Mouse (Mus musculus) testis, adult 2 months (tissue): ENCODE data around the gene Myh11. TPM values are rescaled to one million over a fixed set of nuclear protein-coding genes. Genes with fewer than 3 reads are reported as not detected.

Experiments used
- H3K27ac ChIP-seq: fragments of 200-500 bp; 2 replicates; pipeline ENCODE4 v1.5.1; 2012; ENCODE audit warnings: low read depth, low read length; ENCODE audit not compliant: control insufficient read depth, insufficient read depth
- H3K27me3 ChIP-seq: fragments of 200-500 bp; 2 replicates; pipeline ENCODE4 v1.6.1; 2012; ENCODE audit warnings: mild to moderate bottlenecking, low read length, moderate library complexity; ENCODE audit not compliant: control insufficient read depth, insufficient read depth
- H3K36me3 ChIP-seq: fragments of 200-500 bp; 2 replicates; pipeline ENCODE4 v1.6.1; 2012; ENCODE audit warnings: mild to moderate bottlenecking, low read length; ENCODE audit not compliant: control insufficient read depth, insufficient read depth
- H3K4me1 ChIP-seq: fragments of 200-500 bp; 2 replicates; pipeline ENCODE4 v1.6.1; 2012; ENCODE audit warnings: low read length; ENCODE audit not compliant: control insufficient read depth, insufficient read depth
- H3K4me3 ChIP-seq: fragments of 200-500 bp; 2 replicates; pipeline ENCODE4 v1.5.1; 2012; ENCODE audit warnings: low read depth, mild to moderate bottlenecking, low read length, moderate library complexity, mixed read lengths; ENCODE audit not compliant: control insufficient read depth
- CTCF ChIP-seq: fragments of 200-500 bp; IDR thresholded peaks from 2 replicates; pipeline ENCODE4 v1.5.1; 2012; ENCODE audit warnings: low read depth, mild to moderate bottlenecking, inconsistent platforms, low read length, moderate library complexity; ENCODE audit not compliant: control insufficient read depth, insufficient read depth, insufficient replicate concordance
- POLR2A ChIP-seq: fragments of 200-500 bp; IDR thresholded peaks from 2 replicates; pipeline ENCODE4 v1.6.1; 2012; ENCODE audit warnings: low read depth, mild to moderate bottlenecking, inconsistent platforms, low read length, moderate library complexity; ENCODE audit not compliant: control insufficient read depth
- polyA plus RNA-seq: library from polyadenylated mRNA; depleted of rRNA; stranded (reverse); fragments of >200 nt; gene quantifications from 2 replicates; pipeline ENCODE4 v1.2.3, GENCODE M21; 2012

Gene Myh11
- polyA plus RNA-seq, 1 experiment: 8.4 TPM

DNA sequence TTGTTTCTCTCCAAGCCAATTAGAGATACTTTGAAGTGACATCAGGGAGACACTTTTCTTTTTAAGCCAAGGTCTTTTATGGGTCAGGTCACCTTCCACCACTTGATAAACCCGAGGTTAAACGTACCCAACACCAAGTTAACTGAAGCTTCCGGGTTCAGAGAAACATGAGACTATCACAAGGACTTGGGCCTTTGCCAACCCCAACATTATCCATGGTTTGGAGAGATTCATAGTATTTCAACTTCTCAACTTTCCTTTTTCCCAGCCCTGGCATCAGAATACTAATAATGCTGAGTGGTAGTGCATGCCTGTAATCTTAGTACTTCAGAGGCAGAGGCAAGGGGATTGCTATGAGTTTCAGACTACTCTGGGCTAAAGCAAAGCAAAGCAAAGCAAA is 49.1 kb downstream of the Myh11 start:
- Histone ChIP-seq H3K27me3 (no peaks in the 10 kb centered on the region), H3K4me1 (no peaks in the 10 kb centered on the region), H3K27ac (no peak overlapping the region), H3K4me3 (no peak overlapping the region), H3K36me3 (no peaks in the 10 kb centered on the region)
- no peak for TF ChIP-seq CTCF
- TF ChIP-seq POLR2A: no peak

DNA sequence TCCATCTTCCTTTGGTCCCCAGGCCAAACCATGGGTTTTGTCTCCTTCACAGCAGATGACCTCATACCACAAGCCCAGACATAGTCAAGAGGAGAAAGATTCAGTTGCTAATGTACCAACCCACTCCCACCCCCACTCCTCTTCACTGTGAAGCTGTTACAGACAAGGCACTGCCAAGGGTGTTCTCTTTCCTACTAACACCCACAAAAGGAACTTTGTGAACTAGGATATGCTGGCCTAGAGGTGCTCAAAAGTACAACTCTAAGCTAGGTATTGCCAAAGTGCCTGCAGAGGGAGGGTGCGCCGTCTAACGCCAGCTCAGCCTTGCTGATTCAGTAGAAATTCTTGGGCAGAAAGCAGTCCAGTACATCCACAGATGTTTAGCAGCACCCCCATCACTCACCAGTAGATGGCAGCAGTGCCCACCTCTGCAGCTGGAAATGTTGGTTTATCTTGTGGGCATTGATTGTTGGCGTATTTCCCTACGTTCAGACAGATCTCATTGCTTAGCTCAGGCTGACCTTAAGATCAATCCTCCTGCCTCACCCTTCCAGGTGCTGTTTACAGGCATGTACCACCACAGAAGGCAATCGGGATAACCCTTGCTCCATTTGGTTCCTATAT is 54.0 kb downstream of the Myh11 start:
- H3K4me3 ChIP-seq: no peak overlapping the region
- H3K36me3 ChIP-seq: no peaks in the 10 kb centered on the region
- no peaks in the 10 kb centered on the region for H3K4me1 ChIP-seq
- H3K27me3 ChIP-seq: no peaks in the 10 kb centered on the region
- no peak overlapping the region for H3K27ac ChIP-seq
- TF ChIP-seq CTCF (peak; percentile 79; the same call in 1 of the 2 replicates), POLR2A (no peak)

DNA sequence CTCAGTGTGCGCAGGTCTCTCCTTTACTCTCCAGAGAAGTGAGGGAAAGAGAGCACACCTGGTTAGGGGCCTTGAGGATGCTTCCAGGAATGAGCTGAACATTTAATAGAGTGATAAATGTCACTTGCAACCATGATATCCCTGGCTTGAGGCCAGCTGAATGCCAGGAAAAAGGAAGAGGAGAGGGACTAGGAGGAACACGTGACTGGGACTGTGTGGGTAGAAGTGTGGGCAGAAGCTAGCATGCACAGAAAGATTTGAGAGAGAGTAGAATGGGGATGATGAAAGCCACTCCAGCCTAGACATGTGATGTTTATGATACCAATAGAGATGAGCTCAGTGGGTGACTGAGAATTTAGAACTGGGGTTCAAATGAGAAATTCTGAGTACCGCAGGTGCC is 76.0 kb downstream of the Myh11 start:
- no peaks in the 10 kb centered on the region for H3K4me1 ChIP-seq
- H3K27me3 ChIP-seq: no peaks in the 10 kb centered on the region
- no peak overlapping the region for H3K4me3 ChIP-seq
- TF ChIP-seq CTCF: no peak
- no peak for TF ChIP-seq POLR2A
- no peaks in the 10 kb centered on the region for H3K36me3 ChIP-seq
- H3K27ac ChIP-seq: no peak overlapping the region

DNA sequence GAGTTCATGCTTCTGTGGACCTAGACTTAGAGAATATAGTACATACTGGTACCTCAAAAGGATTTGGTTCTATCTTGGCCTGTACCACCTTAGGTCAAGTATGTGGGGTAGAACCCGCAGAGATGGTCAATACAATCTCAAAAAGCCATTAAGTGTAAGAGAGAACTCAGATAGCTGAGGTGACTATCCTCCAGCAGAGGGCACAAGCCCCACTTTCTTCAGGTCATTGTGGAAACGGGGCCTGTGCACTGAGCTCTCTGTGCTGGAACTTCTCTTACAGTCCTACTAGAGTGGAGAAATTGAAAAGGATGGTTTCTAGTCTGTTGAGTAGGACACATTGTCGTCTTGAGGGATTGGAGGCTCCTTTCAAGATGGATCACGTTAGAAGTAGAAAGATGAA is 92.4 kb downstream of the Myh11 start:
- TF ChIP-seq CTCF (no peak), POLR2A (no peak)
- H3K4me1 ChIP-seq: no peaks in the 10 kb centered on the region
- no peaks in the 10 kb centered on the region for H3K27me3 ChIP-seq
- H3K27ac ChIP-seq: no peak overlapping the region
- H3K4me3 ChIP-seq: no peak overlapping the region
- H3K36me3 ChIP-seq: no peaks in the 10 kb centered on the region

DNA sequence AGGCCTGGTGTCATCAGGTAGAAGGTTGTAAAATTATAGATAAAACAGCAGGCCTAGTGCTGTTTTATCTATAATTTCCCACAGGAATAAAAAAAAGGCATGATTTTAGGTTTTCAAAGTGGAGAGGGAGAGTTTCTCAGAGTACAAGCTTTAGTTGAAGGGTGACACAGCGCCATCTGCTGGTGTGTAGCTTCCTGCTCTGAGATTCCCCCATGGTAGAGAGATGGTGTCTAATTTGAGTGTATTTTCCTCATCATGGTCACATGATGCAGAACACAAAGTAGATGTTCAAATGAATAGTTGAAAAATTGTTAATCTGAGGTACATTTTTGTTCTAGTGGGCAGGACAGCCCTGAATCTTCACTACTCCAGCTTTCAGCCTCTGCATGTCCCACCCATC is 95.7 kb downstream of the Myh11 start:
- Histone ChIP-seq H3K27me3 (no peaks in the 10 kb centered on the region), H3K4me1 (no peaks in the 10 kb centered on the region), H3K36me3 (no peaks in the 10 kb centered on the region), H3K27ac (no peak overlapping the region), H3K4me3 (no peak overlapping the region)
- TF ChIP-seq POLR2A: no peak
- TF ChIP-seq CTCF: no peak

DNA sequence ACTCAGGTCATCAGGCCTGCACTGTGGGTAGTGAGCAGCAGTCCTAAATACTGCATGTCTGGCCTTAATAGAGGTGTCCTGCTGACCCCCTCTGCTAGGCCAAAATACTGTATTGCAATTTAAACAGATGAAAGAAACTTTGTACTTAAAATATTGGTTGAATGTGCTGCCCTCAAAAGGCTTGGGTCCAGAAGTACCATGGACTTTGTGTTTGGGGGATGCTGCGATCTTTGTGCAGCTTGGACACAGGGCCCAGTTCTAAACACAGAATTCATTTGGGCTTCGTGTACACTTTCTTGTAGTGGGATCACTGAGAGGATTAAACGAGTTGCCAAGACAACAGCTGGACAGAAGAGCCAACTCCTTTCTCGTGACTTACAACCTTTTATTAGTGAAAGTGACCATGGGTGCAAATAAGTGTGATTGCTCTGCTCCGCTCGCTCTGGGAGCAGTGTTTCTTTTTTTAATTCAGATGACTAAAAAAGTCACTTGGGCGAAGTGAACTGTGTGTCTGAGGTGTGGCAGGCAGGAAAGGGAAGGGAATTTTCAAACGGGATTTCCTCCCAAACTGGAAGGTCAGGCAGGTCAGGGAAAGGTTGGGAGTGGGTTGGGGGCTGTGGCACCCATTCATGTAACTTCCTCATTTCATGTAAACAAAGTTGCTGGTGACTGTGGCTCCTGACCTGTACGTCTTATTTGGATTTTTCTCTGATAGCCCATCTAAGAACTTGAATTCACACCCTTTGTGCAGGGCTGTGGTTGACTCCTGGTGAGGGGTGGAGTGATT is 96.8 kb downstream of the Myh11 start:
- Histone ChIP-seq H3K36me3 (no peaks in the 10 kb centered on the region), H3K4me3 (no peak overlapping the region), H3K27ac (no peak overlapping the region), H3K4me1 (no peaks in the 10 kb centered on the region), H3K27me3 (no peaks in the 10 kb centered on the region)
- TF ChIP-seq CTCF: no peak

GRCm38 (mm10) chr16:14185516-14185915 is 105.7 kb downstream of the Myh11 start:
- Histone ChIP-seq H3K4me1 (no peaks in the 10 kb centered on the region), H3K27ac (peak overlapping the region; percentile 64), H3K4me3 (no peak overlapping the region), H3K27me3 (no peaks in the 10 kb centered on the region), H3K36me3 (no peaks in the 10 kb centered on the region)
- TF ChIP-seq CTCF: no peak
- no peak for TF ChIP-seq POLR2A
